Comparison of ENCODE assay signal across 8 mouse cellular contexts in the genomic region with DNA sequence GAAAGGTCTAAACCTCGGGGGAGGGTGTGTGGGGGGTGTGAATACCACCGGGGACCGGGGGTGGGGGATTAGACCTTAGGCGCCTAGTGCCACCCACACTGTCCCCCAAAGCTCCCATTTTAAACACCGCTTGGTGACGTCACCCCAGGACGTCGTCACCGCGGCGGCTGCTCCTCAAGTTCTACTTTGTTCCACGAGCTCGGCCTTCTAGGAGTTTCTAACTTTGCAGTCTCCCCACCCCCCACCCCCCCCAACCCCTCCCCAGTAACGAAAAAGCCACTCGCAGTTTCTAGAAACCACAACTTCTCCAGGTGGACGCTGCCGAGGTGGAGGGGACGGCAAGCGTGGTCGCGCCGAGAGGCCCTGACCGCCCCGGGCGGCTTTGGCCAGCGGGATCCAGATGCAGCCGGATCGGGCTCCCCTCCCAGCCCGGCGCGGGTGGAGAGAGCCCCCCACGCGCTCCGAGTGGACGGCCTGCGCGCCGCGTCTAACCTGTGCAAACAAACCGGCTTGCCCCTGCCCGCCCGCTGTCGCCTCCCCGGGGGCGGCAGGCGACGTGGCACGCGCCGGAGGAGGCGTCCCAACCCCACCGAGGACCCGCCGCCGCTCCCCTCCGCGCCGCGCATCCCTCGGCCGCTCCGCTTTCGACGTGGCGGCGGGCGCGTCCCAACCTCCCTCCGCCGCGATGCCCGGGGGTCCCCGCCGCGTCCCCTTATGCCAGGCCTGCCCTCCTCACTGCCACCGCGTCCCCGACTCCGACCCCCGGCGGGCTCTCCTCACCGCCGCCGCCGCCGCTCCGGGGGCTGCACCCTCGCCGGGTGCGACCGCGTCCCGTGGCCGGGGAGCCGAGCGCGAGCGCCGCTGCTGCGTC. TPM values are rescaled to one million over a fixed set of nuclear protein-coding genes. Genes with fewer than 3 reads are reported as not detected.
DNase-seq lines count a peak whose midpoint lies in the region; ATAC-seq and TF ChIP-seq lines count a peak whose summit lies in the region.

No protein-coding gene starts in this region.

- H3K4me1 ChIP-seq in cerebellum, adult 2 months (ENCODE audit: control insufficient read depth, insufficient read depth, low read length), result no peaks in the 10 kb centered on the region
- H3K4me1 ChIP-seq in kidney, adult 2 months (ENCODE audit: control insufficient read depth, insufficient read depth, low read length), result no peaks in the 10 kb centered on the region; the same call in 1 of the 2 replicates
- no peaks in the 10 kb centered on the region; the same call in none of the 2 replicates for H3K4me1 ChIP-seq in liver, embryonic 11.5 days (replicated peaks; ENCODE audit: control insufficient read depth, insufficient read depth, low read length)

- peak overlapping the region; percentile 74 for H3K4me2 ChIP-seq in liver, embryonic 11.5 days

- TF ChIP-seq CTCF in cerebellum, adult 2 months (IDR thresholded peaks at IDR 0.05; ENCODE audit: borderline replicate concordance, insufficient read depth, low read depth, low read length), result no peak
- TF ChIP-seq CTCF in kidney, adult 2 months (conservative IDR thresholded peaks at IDR 0.05; ENCODE audit: insufficient read depth, insufficient read length, low read depth, low read length), result no peak

- H3K9me3 ChIP-seq in liver, embryonic 11.5 days (ENCODE audit: control insufficient read depth, low read length), result no peaks in the 10 kb centered on the region

- peak overlapping the region; percentile 97 for H3K9ac ChIP-seq in liver, embryonic 11.5 days (ENCODE audit: low read depth, low read length)

- DNase-seq in cerebellum, adult 2 months, result peak; percentile 8 to 12
- no peak for DNase-seq in cerebellum, adult 11 months
- peak; percentile 75 for DNase-seq in embryo, embryonic 9.5 days (ENCODE audit: extremely low spot score)
- DNase-seq in heart, adult 8-10 months (ENCODE audit: low spot score), result peak; percentile 12
- peak; percentile 40 for DNase-seq in kidney, adult 2 months
- peak; percentile 72 for DNase-seq in liver, embryonic 11.5 days (ENCODE audit: low spot score)
- DNase-seq in monocyte, adult 2 months (ENCODE audit: low read depth in 1 of 2, low spot score in 2 of 2), result peak; percentile 5 to 50
- DNase-seq in spleen, postnatal 36 days (ENCODE audit: low spot score in 2 of 2), result peak; percentile 48 to 57

- H3K4me3 ChIP-seq in cerebellum, adult 2 months (replicated peaks; ENCODE audit: insufficient read depth, low read depth, low read length), result peak overlapping the region; percentile 51
- H3K4me3 ChIP-seq in kidney, adult 2 months (ENCODE audit: insufficient read depth, low read depth, low read length), result peak overlapping the region; percentile 89
- H3K4me3 ChIP-seq in liver, embryonic 11.5 days (ENCODE audit: low read depth, low read length), result peak overlapping the region; percentile 92

- H3K36me3 ChIP-seq in kidney, adult 2 months (ENCODE audit: control insufficient read depth, insufficient read depth, low read length), result no peaks in the 10 kb centered on the region; the same call in 1 of the 2 replicates
- H3K36me3 ChIP-seq in liver, embryonic 11.5 days (ENCODE audit: control insufficient read depth, insufficient read depth, low read length), result peaks cover 11% of the 10 kb centered on the region; the same call in 1 of the 2 replicates

- H3K27me3 ChIP-seq in cerebellum, adult 2 months (ENCODE audit: control insufficient read depth, insufficient read depth, low read length), result no peaks in the 10 kb centered on the region
- H3K27me3 ChIP-seq in kidney, adult 2 months (replicated peaks; ENCODE audit: control insufficient read depth, insufficient read depth, low read length), result no peaks in the 10 kb centered on the region
- H3K27me3 ChIP-seq in liver, embryonic 11.5 days (replicated peaks; ENCODE audit: control insufficient read depth, insufficient read depth, low read length), result no peaks in the 10 kb centered on the region

- H3K27ac ChIP-seq in cerebellum, adult 2 months (ENCODE audit: insufficient read depth, low read length), result no peak overlapping the region
- H3K27ac ChIP-seq in kidney, adult 2 months (ENCODE audit: insufficient read depth, low read depth, low read length), result no peak overlapping the region
- peak overlapping the region; percentile 81 for H3K27ac ChIP-seq in liver, embryonic 11.5 days (ENCODE audit: low read depth, low read length)

- TF ChIP-seq POLR2A in cerebellum, adult 2 months (IDR thresholded peaks at IDR 0.05; ENCODE audit: borderline replicate concordance, insufficient read depth, low read length), result no peak
- no peak for TF ChIP-seq POLR2A in kidney, adult 2 months (IDR thresholded peaks at IDR 0.05; ENCODE audit: low read depth, low read length)

- WGBS in cerebellum, adult 2 months, result 2% methylated on average over 100 of the region's 100 CpGs
- WGBS in kidney, adult 2 months, result 1% methylated on average over 93 of the region's 100 CpGs
- WGBS in liver, embryonic 11.5 days, result under 1% methylated on average over 65 of the region's 100 CpGs

- ATAC-seq in liver, embryonic 11.5 days (replicated peaks; ENCODE audit: low FRiP score), result peak; percentile 50

RNA-seq across cellular contexts. Expression of a gene that starts 0.9 kb away (rescaled TPM):
- polyA plus RNA-seq in cerebellum, adult 2 months (2012; rRNA removed), result 4.2 and 5.0 TPM in 2 replicates
- total RNA-seq in heart, adult 8-10 months (2022), result 1 to 10 TPM; 5.3 to 6.5 (median 5.8) TPM
- polyA plus RNA-seq in kidney, adult 2 months (2012; rRNA removed), result 3.1 and 3.6 TPM in 2 replicates
- 42.7 and 46.7 TPM in 2 replicates for polyA plus RNA-seq in liver, embryonic 11.5 days (2014; fragmentation: Nextera tagmentation; extraction: Ambion mirVana)
